Mouse (Mus musculus): ENCODE measurements at regions not wholly inside any gene's neighbourhood (a gene's known extent, or its start where the extent isn't known, plus 50 kb on each side); places are given as distances from the start of the nearest gene placed in this dataset.
A peak's percentile ranks its signal among the peaks of the same experiment; 100 is the strongest.

DNA sequence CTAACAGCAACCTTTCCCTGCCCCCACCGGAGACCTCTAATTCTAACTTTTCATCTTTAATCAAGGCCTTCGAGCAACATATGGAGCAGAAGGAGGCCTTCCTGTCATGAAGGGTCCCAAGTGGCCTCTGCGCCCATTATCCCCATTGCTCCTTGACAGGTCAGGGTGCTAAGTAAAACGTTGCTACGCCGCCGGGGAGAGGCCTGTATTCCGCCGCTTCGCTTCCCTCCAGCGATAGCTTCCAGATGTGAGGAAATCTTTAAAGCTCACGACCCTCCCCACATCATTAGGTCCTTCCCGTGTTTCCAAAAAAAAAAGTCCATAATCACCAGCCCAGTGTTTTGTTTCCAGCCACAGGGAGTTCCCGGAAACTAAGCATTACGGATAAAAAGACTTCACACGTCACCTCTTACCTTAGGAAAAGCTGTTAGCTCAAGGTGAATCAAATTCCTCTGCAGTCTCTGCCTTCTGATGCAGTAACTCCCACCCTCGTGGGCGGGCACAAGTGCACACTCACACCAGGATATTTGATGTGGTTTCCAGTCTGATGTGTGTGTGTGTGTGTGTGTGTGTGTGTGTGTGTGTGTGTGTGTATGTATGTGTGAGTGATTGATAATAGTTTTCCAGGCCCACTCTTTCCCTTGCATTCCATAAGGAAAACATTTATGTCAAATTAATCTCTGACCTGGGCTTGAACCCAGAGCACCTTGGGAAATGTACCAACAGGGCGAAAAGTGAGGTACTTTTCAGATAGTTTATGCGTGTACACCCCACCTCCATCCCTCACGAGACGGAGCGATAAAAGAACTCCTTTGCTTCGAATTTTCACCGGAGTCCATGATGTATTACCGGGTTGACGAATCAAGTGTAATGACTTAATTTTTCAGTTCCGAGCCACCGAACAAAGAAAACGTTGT is 107.5 kb downstream of the Gm45692 start:
- no peak for DNase-seq
- intact Hi-C loops (cut with DNase I) = no loop called here

DNA sequence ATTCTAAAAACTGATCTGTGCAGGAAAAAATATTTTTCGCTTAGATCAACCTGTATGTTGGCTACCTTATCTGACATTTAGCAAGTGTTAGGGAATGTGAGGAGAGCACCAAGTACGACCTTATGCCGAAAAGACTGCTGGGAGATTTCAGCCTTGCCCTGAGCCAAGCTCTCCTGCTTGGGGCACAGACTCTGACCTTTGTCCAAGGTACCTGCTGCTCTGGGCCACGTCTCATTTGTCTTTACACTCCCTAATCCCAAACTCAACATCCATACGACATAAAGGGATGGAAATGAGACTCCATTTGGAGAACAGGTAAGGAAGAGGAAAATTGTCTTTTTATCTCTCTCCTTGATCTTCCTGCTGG is 108.2 kb downstream of the Gm45692 start:
- intact Hi-C loops (cut with DNase I) = no loop called here
- peak; percentile 3 for DNase-seq

DNA sequence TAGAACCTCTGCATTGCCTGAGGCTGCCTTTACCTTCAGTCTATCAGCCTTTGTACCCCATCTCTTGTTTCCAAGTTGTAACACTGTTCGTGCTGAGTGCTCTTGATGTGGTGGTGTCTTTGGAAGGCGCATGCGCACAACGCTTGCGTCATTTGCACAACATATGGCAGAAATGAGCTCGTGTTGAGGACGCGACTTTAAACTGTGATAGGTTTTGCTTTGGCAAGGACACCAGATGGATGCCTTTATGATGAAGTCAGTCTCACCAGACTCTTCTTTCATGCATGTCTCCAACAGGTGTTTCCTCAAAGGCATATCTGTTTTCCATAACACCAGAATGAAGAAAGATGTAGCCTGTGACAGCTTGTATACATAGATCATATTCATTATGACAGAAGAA is 110.2 kb downstream of the Gm45692 start:
- intact Hi-C loops (cut with DNase I) = no loop called here
- no peak for DNase-seq

DNA sequence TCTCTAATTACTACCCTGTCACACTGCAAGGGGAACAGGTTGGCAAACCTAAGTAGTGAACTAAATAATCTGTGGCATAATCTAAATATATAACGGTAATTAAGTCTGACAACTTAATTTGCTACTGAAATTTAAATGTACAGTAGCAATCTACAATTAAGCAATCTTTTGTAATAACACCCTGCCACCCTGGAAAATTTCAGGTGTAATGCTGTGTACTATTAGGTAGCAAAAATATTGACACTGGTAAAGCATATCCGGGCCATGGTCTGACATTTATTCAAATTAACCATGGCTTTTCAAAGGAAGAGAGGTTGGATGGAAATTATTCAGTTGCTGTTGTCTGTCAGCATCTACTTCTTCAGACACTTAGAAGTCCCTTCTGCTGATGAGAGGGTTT is 119.7 kb downstream of the Gm45692 start:
- no peak for DNase-seq
- intact Hi-C loops (cut with DNase I) = no loop called here

DNA sequence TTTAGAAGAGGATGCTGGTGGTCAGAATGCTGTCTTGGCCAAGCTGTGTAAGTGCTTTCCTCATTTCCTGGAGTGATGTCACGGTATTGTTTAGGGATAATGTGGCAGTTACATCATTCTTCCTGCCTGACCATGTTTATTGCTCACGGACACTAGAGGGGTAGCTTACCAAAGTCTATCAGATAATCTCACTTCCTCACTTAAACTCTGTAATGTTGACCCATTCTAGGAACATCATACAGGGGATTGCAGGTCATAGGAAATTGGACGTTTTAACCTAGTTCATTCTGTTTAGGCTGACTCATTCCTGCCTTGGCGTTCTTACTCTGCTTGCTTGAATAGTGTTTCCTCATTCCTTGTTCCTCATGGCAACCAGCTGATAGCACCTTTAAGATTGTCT is 120.3 kb downstream of the Gm45692 start:
- intact Hi-C loops (cut with DNase I) = no loop called here
- DNase-seq = no peak

DNA sequence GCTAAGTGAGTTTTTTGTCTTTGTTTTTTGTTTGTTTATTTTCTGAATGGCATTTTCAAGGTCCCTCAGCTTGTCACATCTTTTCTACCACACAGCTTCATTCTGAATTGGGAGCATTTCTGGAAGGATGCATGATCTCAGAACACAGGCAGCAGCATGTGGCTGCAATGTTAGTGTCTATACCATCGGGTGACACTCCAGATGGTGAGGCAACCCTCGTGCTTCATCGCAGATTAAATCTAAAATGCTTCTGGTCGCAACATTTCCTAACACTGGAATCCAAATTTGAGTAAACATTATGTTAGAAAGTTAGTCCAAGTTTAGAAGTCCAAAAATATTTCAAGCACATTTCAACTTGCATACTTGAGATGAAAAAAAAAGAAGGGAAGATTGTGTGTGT is 124.4 kb downstream of the Gm45692 start:
- intact Hi-C loops (cut with DNase I) = no loop called here
- DNase-seq = no peak

DNA sequence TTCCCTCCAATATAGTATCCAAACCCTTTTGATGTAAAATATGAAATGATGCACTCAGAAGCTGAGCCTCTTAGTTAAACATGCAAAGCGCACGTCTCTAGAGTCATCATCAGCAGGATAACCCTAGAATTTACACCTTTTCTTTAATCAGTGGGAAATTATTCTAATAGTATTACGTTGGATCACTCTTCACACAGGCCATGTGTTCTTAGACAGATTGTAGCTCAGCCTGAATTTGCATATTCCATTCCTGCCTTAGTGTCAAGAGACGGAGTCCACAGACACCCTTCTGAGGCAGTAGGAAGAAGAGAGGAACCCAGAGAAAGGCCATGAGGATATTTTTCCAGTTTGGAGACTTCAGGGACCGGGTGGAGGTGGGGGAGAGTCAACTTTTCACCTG is 125.0 kb downstream of the Gm45692 start:
- intact Hi-C loops (cut with DNase I) = no loop called here

DNA sequence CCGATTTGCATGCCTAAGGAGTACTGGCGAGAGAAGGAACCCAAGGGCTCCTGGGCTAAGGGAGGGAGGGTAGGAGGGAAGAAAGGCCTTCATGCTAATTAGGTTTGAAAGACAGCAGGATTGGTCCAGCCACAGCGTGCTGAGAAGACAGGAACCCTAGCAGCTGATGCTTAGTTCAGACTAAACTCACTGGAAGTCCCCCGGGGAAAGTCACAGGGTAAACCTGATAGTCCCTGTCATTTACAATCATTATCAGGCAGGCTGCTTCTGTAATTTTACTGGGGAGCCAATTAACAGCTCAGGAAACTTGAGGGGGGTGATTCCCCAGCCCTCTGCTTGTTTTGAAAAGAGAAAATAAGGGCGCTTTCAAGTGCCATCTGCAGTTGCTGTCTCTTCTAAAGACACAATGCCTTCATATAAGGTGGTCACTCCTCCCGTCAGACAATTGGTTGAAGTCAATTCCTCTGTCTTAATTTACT is 135.9 kb downstream of the Gm45692 start:
- DNase-seq = peak; percentile 59
- intact Hi-C loops (cut with DNase I) = no loop called here

More for the DNA sequence above, 125.0 kb downstream of the Gm45692 start:
- no peak for DNase-seq

DNA sequence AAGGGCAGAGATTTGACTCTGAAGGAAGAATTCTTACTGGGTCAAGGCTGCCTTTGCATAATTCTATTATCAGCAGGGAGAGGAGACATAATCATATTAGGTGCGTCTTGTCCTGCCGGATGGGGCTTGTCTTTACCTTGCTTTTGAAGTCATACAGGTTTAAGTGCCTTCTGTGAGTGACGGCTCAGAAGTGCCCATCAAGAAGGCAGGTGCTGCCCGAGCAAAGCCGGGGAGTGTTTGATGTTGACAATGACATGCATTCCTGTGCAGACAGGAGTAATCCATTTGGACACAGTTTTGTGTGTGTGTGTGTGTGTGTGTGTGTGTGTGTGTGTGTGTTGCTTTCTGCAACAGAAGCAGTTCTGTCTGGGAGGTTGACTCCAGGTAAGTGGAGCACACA is 141.0 kb downstream of the Gm45692 start:
- intact Hi-C loops (cut with DNase I) = no loop called here
- no peak for DNase-seq

DNA sequence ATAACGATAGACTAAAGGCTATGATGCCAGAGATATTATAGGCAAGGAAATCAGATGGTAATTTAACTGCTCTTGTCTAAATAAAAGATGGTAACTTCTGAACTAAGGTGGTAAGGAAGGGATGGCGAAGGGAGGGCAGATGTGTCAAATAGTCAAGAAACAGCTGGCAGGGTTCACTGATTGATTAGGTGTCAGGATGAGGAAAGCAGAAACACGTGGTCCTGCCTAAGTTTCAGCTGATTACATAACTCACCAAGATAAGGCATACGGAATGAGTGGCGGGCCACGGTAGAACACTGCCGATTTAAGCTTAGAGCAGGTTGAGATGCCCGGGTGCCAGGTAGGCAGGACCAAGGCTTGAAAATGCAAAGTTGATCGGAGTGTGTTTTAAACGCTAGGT is 143.2 kb downstream of the Gm45692 start:
- DNase-seq = no peak
- intact Hi-C loops (cut with DNase I) = no loop called here

DNA sequence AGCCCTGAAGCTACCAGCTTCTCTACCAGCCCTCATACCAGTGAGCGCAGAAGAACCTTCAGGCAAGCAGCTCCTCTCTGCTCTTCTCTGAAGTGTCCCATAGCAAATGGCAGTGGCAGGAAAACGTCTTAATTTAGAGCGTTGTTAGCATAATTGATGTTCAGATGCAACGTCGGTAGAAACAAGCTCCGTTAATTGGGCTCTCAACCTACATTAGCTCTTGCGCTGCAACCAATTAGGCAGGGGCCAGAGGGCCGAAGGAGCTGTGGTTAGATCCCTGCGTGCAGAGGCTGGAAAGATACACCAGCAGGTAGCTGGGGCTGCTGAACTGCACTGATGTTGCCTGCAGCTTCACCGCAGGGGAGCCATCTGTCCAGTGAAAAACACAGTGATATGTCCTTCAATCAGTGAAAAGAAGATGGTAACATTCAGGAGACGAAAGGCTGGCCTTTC is 145.6 kb downstream of the Gm45692 start:
- DNase-seq = peak; percentile 70
- intact Hi-C loops (cut with DNase I) = no loop called here

DNA sequence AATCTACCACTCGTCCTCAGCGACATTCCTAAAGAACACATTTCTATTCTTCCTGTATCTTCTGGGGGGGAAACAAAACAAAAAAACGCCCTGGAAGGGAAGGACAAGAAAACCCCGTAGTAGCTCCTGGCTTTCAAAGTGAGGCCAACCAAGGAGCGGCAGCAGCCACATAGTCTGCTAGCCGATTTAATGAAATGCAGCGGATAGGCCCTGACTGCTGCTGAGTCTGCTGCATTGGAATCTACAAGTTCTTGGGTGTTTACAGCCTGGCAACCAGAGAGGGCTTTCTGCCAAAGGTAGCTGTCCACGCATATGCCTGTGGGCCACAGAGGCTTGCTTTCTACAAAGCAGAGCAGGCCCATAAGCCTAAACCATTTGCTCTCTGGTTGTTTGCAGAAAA is 146.0 kb downstream of the Gm45692 start:
- peak; percentile 17 for DNase-seq
- intact Hi-C loops (cut with DNase I) = no loop called here

DNA sequence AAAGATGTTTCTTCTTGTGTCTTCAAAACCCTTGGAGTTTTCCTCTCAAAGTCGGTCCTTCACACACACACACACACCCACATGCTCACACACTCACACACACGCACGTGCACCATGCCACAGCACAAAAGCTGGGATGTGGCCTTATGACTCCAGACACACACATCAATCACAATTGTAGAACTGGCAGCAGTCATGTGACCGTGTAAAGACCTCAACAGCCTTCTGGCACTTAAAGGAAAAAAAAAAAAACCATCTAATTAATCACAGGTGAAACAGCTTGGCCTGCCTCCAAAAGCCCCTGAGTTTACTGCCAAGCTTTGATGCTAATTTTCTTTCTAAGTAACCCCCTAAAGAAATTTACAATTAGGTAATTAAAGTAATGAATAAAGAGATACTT is 147.1 kb downstream of the Gm45692 start:
- intact Hi-C loops (cut with DNase I) = no loop called here

DNA sequence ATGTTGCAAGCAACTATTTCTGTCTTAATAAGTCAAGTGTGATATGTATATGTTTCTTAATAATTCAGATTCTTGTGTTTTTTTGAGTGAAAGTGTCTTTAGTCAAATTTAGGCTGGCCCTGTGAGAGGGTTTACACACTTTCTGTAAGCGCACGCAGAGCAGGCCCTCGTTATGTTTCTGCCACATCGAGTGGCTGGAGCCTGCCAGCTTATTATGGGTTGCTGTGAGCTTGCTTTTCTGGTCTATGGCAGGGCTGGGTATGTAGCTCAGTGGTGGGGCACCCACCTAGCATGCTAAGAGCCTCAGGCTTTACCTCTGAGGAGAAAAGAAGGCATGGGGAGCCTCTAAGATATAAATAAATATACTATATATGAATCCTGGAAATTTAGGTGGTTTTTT is 148.2 kb downstream of the Gm45692 start:
- no peak for DNase-seq
- intact Hi-C loops (cut with DNase I) = no loop called here

More for the DNA sequence above, 147.1 kb downstream of the Gm45692 start:
- DNase-seq = no peak

DNA sequence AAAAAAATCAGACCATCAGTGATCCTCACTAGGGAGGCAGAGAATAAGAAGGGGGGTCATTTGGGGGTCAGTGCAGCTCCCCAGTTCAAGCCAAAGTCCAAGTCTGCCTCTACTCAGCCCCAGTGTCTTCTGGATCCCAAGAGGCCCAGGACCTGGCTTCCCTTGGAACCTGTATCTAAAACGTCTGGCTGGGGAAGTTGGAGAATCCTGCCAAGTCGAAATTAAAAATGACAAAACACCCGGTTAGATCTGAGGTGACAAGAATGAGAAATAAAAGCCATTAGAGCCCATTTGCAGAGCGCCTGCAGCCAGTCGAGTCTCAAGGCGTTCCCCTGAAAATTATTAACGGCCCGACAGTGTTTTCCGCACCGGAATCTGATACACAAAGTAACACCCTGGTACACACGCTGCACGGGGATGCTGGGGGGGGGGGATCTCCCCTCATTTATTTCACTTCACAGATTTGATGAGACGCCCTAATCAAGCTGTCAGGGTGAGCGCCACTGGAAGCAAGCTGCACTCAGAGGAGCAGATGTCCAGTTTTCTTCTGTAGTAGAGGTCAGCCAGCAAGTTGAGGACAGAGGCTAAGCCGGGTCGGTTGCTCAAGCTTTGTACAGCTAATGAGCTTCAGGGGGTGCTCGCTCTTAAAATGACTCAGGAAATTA is 149.5 kb downstream of the Gm45692 start:
- intact Hi-C loops (cut with DNase I) = no loop called here
- peak; percentile 52 for DNase-seq

DNA sequence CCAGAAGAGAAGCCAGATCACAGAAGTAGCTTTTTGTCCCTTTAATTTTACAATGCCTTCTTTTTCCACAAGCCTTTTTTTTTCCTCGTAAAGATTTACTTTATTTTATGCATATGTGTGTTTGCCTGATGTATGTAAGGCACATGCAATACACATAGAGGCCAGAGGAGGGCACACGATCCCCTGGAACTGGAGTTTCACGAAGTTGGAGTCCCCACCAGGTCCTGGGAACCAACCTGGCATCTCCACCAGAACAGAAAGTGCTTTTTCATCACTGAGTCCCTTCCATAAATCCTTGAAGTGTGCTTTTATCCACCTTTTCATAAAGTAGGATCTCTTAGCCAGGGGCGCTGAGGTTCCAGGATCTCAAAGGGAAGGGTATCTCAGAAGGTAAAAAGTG is 152.8 kb downstream of the Gm45692 start:
- intact Hi-C loops (cut with DNase I) = no loop called here
- peak; percentile 25 for DNase-seq

DNA sequence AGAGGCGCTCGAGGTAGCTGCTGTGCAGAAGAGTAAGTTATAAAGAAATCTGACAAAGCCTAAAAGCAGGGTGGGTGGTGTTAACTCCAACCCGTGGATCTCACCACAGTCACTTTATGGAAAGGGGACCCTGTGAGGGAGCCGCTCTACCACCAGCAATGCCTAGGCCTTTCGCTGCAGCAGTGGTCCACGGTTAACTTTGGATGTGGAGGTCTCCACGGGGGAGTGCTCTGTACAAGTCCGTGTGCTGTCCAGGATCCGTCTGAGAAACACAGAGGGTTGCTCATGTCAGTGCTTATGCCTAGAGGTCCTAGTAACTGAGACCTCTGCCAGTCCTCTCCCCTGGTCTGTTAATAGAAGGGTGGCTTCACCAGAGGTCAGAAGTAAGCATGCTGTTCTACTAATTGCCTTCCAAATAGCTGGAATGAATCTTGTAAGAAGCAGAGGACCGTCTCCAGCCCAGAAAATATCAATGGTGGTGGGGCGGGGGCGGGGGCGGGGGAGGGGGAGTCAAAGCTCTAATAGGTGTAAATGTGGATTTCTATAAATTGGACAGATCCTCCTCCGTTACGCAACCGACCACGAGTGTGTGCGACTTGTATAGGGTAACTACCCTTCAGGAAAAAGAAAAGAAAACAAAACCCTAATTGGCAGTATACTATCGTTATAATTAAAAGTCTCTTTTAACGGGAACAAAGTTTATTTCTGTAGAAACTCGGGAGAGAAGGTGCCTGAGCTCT is 153.5 kb downstream of the Gm45692 start:
- DNase-seq = no peak
- intact Hi-C loops (cut with DNase I) = no loop called here

DNA sequence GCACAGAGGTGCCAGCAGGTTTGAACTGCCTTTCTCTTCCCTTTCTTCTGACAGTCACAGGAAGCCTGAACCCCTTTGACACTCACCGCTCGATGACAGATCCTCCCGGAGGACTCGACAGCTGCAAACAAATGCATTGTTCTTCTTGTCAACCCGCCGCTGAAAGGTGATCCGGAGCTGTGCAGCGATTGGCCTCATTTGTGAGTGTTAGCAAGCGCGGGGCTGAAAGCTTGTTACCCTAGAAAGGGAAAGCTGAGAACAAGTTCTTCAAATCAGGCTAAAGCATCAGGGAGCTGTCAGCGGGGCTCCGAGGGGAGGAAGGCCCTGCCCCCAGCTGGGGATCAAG is 154.1 kb downstream of the Gm45692 start:
- intact Hi-C loops (cut with DNase I) = no loop called here

DNA sequence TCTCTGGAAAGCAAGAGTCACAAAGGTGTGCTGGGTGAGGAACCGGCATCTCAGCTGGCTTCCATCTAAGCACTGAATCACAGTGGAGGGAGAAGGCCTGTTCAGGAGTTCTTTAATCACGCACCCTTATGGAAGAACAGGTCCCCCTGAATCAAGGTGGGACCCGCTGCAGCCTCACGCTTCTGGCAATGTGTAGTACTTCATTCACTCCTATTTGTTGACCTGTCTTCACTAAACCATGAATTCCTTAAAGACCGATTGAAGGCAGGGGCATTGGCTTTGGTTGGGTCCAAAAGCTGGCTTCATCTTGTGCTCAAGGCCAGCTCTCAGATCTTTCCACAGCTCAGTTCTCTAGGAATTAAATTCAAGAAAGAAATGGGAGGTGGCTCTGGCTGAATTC is 154.5 kb downstream of the Gm45692 start:
- intact Hi-C loops (cut with DNase I) = no loop called here
- DNase-seq = no peak

More for the DNA sequence above, 154.1 kb downstream of the Gm45692 start:
- DNase-seq = no peak

DNA sequence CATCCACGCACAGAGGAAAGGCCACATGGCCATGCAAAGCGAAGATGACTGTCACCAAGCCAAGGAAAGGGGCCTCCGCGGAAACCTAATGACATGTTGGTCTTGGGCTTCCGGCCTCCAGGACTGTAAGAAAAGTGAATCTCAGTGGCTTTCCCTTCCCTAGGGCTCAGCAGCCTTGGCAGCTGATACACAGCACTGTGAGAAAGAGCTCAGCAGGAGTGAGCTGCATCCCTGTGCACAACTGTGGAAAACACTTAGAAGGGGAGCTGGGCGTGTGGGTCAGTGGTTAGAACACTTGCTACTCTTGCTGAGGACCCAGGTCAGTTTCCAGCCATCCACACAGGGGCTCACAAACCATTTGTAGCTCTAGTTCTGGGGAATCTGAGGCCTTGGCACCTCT is 155.1 kb downstream of the Gm45692 start:
- no peak for DNase-seq
- intact Hi-C loops (cut with DNase I) = no loop called here

DNA sequence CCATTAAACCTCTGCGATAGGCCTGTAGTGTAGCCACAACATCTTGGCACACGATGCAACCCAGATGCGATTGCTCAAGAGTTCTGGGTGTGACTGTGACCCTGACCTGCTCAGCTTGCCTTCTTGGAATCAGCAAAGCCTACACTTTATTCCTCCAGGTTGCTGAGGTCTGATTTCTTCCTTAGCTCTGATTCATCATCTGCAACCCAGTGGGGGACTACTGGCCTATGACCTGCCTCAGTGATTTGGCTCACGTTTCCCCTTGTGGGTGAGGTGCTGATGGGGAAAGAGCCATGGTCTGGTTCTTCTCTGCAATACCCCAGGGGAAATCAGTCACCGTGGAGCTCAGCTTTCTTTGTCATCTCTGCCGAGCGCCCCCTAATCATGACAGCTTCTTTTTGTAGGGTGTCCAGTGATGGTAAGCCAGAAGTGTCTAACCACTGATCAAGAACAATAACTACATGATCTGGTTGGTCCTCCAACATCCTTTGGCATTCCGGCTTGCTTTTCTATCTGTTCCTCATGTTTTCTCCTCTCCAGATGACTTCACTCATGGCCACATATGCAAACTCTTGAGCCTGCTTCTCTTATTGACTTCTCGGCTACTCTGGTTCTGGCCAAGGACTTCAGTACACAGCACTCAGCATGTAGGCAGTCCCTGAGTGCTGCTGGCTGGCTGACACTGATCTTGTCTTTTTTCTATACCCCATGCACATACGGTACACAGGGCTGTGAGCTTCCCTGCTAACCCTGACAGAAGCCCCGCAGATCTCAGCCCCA is 163.0 kb downstream of the Gm45692 start:
- intact Hi-C loops (cut with DNase I) = no loop called here
- no peak for DNase-seq

Data from left cerebral cortex, postnatal 4 days (tissue).